Mouse (Mus musculus) spleen, adult 2 months (tissue): ENCODE measurements around the gene Ctnnb1. TPM values are rescaled to one million over a fixed set of nuclear protein-coding genes. Genes with fewer than 3 reads are reported as not detected.

ENCODE experiments used
- DNase-seq, 2 experiments: peaks; one replicate each; pipeline versions ENCODE4 v3.0.0 to v3.0.0-alpha.2; 2012 to 2021; ENCODE audit warnings: low spot score in 2 of 2, low read depth in 1 of 2
- H3K27ac ChIP-seq: fragments of 200-500 bp; 2 replicates; pipeline ENCODE4 v1.5.1; 2012; ENCODE audit warnings: low read length, inconsistent platforms; ENCODE audit not compliant: insufficient read depth
- H3K27me3 ChIP-seq: fragments of 200-500 bp; 2 replicates; pipeline ENCODE4 v1.6.1; 2012; ENCODE audit warnings: mild to moderate bottlenecking, moderate library complexity, low read length, inconsistent platforms; ENCODE audit not compliant: control insufficient read depth, insufficient read depth
- H3K36me3 ChIP-seq: fragments of 200-500 bp; 2 replicates; pipeline ENCODE4 v1.6.1; 2012; ENCODE audit warnings: mild to moderate bottlenecking, low read length, inconsistent platforms; ENCODE audit not compliant: control insufficient read depth, insufficient read depth
- H3K4me1 ChIP-seq: fragments of 200-500 bp; 2 replicates; pipeline ENCODE4 v1.6.1; 2011; ENCODE audit warnings: inconsistent platforms; ENCODE audit not compliant: control insufficient read depth, insufficient read depth, insufficient read length
- H3K4me3 ChIP-seq: fragments of 200-500 bp; 2 replicates; pipeline ENCODE4 v1.5.1; 2011; ENCODE audit warnings: mild to moderate bottlenecking, inconsistent platforms; ENCODE audit not compliant: insufficient read depth, insufficient read length; ENCODE audit errors: extremely low read depth
- CTCF ChIP-seq: fragments of 200-500 bp; IDR thresholded peaks from 2 replicates; pipeline ENCODE4 v1.5.1; 2011; ENCODE audit warnings: mild to moderate bottlenecking, inconsistent platforms; ENCODE audit not compliant: insufficient read depth, insufficient read length, insufficient replicate concordance; ENCODE audit errors: extremely low read depth
- POLR2A ChIP-seq: fragments of 200-500 bp; IDR thresholded peaks from 2 replicates; pipeline ENCODE4 v1.6.1; 2011; ENCODE audit warnings: low read depth, low read length, inconsistent platforms
- WGBS: fragments of 180-500 bp; shearing (Covaris S2); methylation state at CpG from one replicate; pipeline ENCODE4 v1.1.7; 2018; 5-methylcytosine and 5-hydroxymethylcytosine counted together
- polyA plus RNA-seq: library from polyadenylated mRNA; depleted of rRNA; stranded (reverse); fragments of >200 nt; gene quantifications from 2 replicates; pipeline ENCODE4 v1.2.3, GENCODE M21; 2012

Gene Ctnnb1
- polyA plus RNA-seq, 1 experiment, result 62.5 TPM

DNA sequence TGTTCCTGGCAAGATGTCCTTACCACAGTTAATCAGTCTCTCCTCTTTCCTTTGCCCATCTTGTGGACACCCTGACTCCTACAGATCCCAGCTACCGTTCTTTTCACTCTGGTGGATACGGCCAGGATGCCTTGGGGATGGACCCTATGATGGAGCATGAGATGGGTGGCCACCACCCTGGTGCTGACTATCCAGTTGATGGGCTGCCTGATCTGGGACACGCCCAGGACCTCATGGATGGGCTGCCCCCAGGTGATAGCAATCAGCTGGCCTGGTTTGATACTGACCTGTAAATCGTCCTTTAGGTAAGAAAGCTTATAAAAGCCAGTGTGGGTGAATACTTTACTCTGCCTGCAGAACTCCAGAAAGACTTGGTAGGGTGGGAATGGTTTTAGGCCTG is 30.2 kb downstream of the Ctnnb1 start:
- no peak for DNase-seq
- Histone ChIP-seq H3K27ac (no peak overlapping the region), H3K4me3 (no peak overlapping the region), H3K4me1 (peaks cover 5% of the 10 kb centered on the region; the same call in 1 of the 2 replicates), H3K36me3 (peaks cover 64% of the 10 kb centered on the region), H3K27me3 (no peaks in the 10 kb centered on the region)
- WGBS, result 89% methylated on average over 4 of the region's 4 CpGs
- TF ChIP-seq CTCF (no peak), POLR2A (no peak)

DNA sequence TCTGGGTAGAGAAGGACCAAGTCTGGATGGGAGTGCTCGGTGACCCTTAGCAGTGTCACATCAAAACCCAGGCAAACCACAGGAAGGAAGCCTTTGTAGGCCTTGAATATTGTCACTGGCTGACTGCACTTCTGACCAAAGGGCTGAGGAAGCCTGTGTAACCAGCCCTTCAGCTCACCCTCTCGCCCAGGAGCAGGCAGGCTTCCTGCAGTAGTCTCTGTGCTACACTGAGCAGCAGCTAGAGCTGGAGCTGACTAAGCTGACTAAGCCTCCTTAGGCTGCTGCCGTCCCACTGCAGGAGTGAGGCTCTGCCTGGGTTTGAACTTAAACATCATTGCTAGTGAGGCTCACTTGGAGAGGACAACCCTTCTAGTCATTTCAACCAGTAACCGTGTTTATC is 31.6 kb downstream of the Ctnnb1 start:
- Histone ChIP-seq H3K27me3 (no peaks in the 10 kb centered on the region), H3K27ac (no peak overlapping the region), H3K36me3 (peaks cover 53% of the 10 kb centered on the region), H3K4me1 (peaks cover 5% of the 10 kb centered on the region; the same call in 1 of the 2 replicates), H3K4me3 (no peak overlapping the region)
- 26% methylated on average over 4 of the region's 4 CpGs for WGBS
- no peak for DNase-seq
- TF ChIP-seq POLR2A (no peak), CTCF (no peak)

DNA sequence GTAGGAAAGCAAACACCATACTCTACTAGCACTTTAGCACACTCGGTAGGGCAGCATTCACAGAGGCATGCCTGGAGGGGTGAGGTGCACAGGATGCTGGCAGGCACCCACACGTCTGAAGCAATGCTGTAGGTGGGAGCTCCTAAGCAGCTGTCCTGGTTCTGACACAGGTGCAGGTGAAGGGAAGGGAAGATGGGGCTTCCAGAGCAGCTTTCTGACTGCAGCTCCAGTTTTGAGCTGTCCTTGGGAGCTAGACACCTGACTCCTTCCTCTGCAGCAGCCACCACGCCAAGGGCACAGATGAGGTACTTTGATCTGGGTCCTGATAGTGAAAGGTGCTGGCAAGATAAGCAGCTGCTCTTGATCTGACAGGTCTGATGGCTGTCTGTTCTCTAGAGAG is 32.5 kb downstream of the Ctnnb1 start:
- Histone ChIP-seq H3K27ac (no peak overlapping the region), H3K4me1 (peaks cover 5% of the 10 kb centered on the region; the same call in 1 of the 2 replicates), H3K27me3 (no peaks in the 10 kb centered on the region), H3K4me3 (no peak overlapping the region), H3K36me3 (peaks cover 47% of the 10 kb centered on the region)
- WGBS, result 57% methylated on average over 3 of the region's 3 CpGs
- DNase-seq, result no peak
- TF ChIP-seq CTCF (no peak), POLR2A (no peak)

DNA sequence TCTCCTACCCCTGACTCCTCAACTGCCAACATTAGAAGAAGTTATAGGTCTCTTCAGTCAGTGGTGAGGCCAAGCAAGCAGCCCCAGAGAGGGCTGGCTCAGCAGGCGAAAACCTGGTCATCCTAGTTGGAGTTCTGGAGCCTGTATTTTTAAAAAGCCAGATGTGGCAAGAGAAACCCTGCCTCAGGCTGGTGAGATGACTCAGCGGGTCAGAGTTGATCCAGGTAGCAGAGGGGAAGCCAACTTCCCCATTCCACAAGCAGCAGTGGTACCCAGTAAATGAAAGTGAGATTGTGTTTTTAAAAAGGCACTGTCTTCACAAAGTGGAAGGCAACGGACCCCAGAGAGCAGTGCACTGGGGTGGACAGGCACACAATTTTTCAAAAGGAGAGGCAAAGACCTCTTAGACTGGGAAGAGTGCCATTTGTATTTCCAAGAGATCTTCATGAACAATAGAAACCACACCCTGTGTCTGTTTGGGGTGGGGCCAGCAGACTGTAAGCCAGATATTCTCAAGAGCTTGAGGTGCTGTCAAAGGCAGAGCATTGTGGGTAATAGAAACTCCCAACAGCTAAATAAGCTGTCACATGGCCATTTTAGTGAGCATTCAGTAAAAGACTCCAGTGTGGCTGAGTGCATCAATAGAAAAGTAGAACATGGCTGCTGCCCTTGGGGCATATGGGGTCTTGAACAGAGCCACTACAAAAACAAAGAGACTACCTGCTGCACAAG is 33.1 kb downstream of the Ctnnb1 start:
- H3K27ac ChIP-seq, result no peak overlapping the region
- no peak for TF ChIP-seq CTCF
- TF ChIP-seq POLR2A, result no peak
- H3K27me3 ChIP-seq, result no peaks in the 10 kb centered on the region
- H3K4me1 ChIP-seq, result peaks cover 5% of the 10 kb centered on the region; the same call in 1 of the 2 replicates
- WGBS, result 52% methylated on average over 3 of the region's 3 CpGs
- no peak for DNase-seq
- no peak overlapping the region for H3K4me3 ChIP-seq
- peaks cover 41% of the 10 kb centered on the region for H3K36me3 ChIP-seq

DNA sequence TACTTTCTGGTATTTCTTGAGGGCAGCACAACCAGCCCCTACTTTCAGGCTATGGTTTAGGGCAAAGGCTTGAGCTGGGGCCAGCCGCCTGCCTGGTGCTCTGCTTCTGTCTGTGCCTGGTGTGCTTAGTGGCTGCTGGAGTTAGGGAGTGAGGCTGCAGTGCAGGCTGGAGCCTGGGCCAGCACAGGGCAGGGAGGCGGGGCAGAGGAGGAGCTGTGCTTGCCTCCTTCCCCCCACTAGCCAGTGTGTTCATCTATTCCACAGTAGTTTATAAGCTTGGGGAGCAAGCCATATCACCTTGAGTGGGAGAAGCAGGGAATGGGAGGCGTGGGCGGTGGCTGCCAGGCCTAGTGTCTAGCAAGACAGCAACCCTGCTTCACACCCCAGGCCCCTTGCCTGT is 34.1 kb downstream of the Ctnnb1 start:
- Histone ChIP-seq H3K27me3 (no peaks in the 10 kb centered on the region), H3K36me3 (peaks cover 32% of the 10 kb centered on the region), H3K4me3 (no peak overlapping the region), H3K4me1 (peaks cover 5% of the 10 kb centered on the region; the same call in 1 of the 2 replicates), H3K27ac (no peak overlapping the region)
- no peak for DNase-seq
- 94% methylated on average over 4 of the region's 4 CpGs for WGBS
- TF ChIP-seq POLR2A (no peak), CTCF (no peak)

DNA sequence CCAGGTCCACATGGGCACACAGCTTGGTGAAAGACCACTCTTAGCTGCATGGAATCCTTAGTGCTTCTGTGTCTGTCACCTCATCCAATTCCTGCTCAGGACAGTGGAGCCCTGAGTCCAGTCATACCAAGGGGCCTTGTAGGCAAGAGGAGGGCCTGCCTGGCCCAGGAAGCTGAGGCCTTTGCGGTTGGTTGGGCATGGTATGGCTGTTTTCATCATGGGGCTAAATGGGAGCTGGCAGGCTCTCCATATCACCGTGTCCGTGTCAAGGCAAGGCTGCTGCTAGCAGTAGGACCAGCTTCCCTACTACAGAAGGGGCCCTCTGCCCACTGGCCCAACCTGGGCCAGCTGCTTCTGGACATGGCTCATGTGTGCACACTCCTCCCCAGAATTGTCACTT is 34.7 kb downstream of the Ctnnb1 start:
- Histone ChIP-seq H3K4me1 (peaks cover 5% of the 10 kb centered on the region; the same call in 1 of the 2 replicates), H3K36me3 (peaks cover 27% of the 10 kb centered on the region), H3K4me3 (no peak overlapping the region), H3K27me3 (no peaks in the 10 kb centered on the region), H3K27ac (no peak overlapping the region)
- TF ChIP-seq POLR2A (no peak), CTCF (no peak)
- WGBS, result 96% methylated on average over 3 of the region's 3 CpGs
- DNase-seq, result no peak

DNA sequence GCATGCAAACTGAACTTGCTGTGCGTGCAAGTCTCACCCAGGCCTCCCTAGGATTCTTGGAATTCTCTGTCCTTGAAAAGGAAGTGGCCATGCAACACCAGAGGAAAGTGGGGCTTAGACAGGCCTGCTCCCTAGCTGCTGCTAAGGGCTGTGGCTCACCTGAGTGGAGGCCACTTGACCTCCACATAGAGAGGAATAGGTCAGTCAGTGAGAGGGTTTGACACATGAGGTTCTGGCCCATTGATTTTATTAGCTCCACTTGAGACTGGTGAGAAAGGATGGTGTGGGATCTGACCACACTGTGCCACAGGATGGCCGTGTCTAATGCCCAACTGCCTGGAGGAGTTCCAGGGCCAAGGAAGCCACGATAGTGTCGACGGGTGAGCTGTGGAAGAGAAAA is 35.2 kb downstream of the Ctnnb1 start:
- no peak overlapping the region for H3K4me3 ChIP-seq
- peaks cover 25% of the 10 kb centered on the region for H3K36me3 ChIP-seq
- WGBS, result 90% methylated on average over 5 of the region's 5 CpGs
- DNase-seq, result no peak
- H3K4me1 ChIP-seq, result peaks cover 5% of the 10 kb centered on the region; the same call in 1 of the 2 replicates
- H3K27ac ChIP-seq, result no peak overlapping the region
- no peaks in the 10 kb centered on the region for H3K27me3 ChIP-seq
- TF ChIP-seq CTCF (no peak), POLR2A (no peak)
